Mouse (Mus musculus) erythroblast, embryonic 14.5 days (primary cell): ENCODE results near the gene Zfp689.

Source experiments
- GATA1 ChIP-seq: IDR thresholded peaks from 2 replicates; pipeline ENCODE4 v1.6.1; 2012; ENCODE audit warnings: low read length, inconsistent platforms, mixed read lengths
- TAL1 ChIP-seq: IDR thresholded peaks from 3 replicates; pipeline ENCODE4 v1.6.1; 2012; ENCODE audit warnings: low read length, inconsistent platforms, mixed read lengths

DNA sequence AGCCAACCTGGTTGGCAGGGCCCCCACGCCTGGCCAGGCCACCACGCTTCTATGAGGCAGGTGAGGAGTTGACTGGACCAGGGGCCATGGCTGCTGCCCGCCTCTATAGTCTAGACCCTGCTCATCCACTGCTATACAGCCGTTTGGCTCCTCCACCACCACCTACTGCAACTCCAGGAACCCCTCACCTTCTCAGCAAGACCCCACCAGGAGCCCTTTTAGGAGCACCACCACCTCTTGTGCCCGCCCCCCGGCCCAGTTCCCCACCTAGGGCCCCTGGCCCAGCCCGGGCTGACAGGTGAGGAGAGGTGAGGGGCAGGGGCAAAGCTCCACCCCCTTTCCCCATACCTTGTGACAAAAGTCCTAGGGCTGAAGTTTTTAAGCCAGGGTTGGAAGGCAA is 41.0 kb upstream of the Zfp689 start:
- TF ChIP-seq TAL1 (no peak), GATA1 (no peak)
